ENCODE assay signal across 8 mouse cellular contexts in the genomic region with DNA sequence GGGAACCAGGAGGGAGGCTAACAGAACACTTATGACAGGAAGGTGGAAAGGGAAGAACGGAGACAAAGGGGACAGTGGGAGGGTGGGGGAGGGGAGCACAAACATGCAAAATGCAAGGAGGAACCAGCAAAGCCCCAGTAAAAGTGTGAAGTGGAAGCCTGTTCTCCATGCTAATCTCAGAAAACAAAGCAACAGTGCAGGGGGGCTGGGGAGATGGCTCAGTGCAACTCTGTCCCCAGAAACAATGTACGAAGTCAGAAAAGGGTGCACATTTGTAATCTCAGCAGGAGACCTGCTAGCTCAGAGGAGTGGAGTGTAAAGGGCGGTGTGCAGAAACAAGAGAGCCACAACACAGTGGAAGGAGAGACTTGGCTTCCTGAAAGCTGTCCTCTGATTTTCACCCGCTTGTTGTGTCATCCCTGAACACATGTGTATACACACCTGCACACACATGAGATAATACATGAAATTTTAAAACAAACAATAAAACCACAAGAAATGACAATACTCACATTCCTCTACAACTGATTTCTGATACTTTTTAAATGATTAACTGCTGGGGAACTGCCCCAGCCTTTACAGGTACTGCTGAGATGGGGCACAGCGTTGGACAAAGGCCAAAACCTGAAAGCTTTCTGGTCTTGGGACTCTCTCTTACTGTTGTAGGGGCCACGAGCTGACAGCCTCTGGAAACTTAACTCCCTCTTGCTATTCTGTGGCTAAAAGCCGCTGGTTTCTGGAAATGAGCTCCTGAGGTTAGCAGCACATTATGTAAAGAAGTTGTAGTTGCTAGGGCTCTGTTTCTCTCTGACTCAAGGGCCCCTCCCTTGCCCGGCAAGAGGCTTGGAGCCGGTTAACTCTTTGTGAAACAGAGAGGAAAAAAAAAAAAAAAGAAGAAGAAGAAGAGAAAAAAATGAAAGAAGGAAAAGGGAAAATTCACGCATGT. TPM values are rescaled to one million over a fixed set of nuclear protein-coding genes. Genes with fewer than 3 reads are reported as not detected.
DNase-seq lines count a peak whose midpoint lies in the region; ATAC-seq and TF ChIP-seq lines count a peak whose summit lies in the region.

No protein-coding gene starts in this region.

- H3K27me3 ChIP-seq in midbrain, embryonic 10.5 days (ENCODE audit: low read depth, poor library complexity, severe bottlenecking): no peaks in the 10 kb centered on the region
- H3K27me3 ChIP-seq in midbrain, postnatal 0 days (ENCODE audit: insufficient read depth, low read length): no peaks in the 10 kb centered on the region
- H3K27me3 ChIP-seq in hindbrain, embryonic 12.5 days: no peaks in the 10 kb centered on the region; the same call in 1 of the 2 replicates
- no peaks in the 10 kb centered on the region for H3K27me3 ChIP-seq in limb, embryonic 15.5 days
- H3K27me3 ChIP-seq in cerebellum, adult 2 months (ENCODE audit: control insufficient read depth, insufficient read depth, low read length): no peaks in the 10 kb centered on the region

- no peaks in the 10 kb centered on the region for H3K9me3 ChIP-seq in midbrain, embryonic 10.5 days (replicated peaks)
- no peaks in the 10 kb centered on the region for H3K9me3 ChIP-seq in midbrain, postnatal 0 days (ENCODE audit: low read length)
- no peaks in the 10 kb centered on the region for H3K9me3 ChIP-seq in hindbrain, embryonic 12.5 days (replicated peaks)
- H3K9me3 ChIP-seq in limb, embryonic 15.5 days: no peaks in the 10 kb centered on the region

- peak; percentile 36 for DNase-seq in midbrain, embryonic 10.5 days (ENCODE audit: low spot score)
- DNase-seq in midbrain, postnatal 0 days (ENCODE audit: low spot score): no peak
- DNase-seq in retina, postnatal 1 day: peak; percentile 58
- DNase-seq in urinary bladder, postnatal 36 days (ENCODE audit: low spot score in 2 of 2): no peak
- no peak for DNase-seq in cerebellum, adult 2 months
- no peak for DNase-seq in left cerebral cortex, adult 8-10 months (ENCODE audit: low spot score in 2 of 2)

- 0 out of 2 replicates have a peak overlapping the region, but pooled peaks have one; percentile 20 for H3K4me3 ChIP-seq in midbrain, embryonic 10.5 days
- H3K4me3 ChIP-seq in midbrain, postnatal 0 days (ENCODE audit: low read depth, low read length): no peak overlapping the region
- H3K4me3 ChIP-seq in hindbrain, embryonic 12.5 days: no peak overlapping the region
- H3K4me3 ChIP-seq in limb, embryonic 15.5 days: no peak overlapping the region
- no peak overlapping the region for H3K4me3 ChIP-seq in cerebellum, adult 2 months (replicated peaks; ENCODE audit: insufficient read depth, low read depth, low read length)

- WGBS in midbrain, embryonic 10.5 days: 10% methylated on average over 10 of the region's 10 CpGs
- 11% methylated on average over 10 of the region's 10 CpGs for WGBS in midbrain, postnatal 0 days
- WGBS in hindbrain, embryonic 12.5 days: 4% methylated on average over 10 of the region's 10 CpGs
- WGBS in limb, embryonic 15.5 days: 15% methylated on average over 10 of the region's 10 CpGs
- WGBS in cerebellum, adult 2 months: 29% methylated on average over 10 of the region's 10 CpGs

- H3K4me2 ChIP-seq in midbrain, postnatal 0 days (ENCODE audit: low read depth, low read length, poor library complexity, severe bottlenecking): no peak overlapping the region
- peak overlapping the region; percentile 8 for H3K4me2 ChIP-seq in hindbrain, embryonic 12.5 days (replicated peaks)
- 0 out of 2 replicates have a peak overlapping the region, but pooled peaks have one; percentile 0 for H3K4me2 ChIP-seq in limb, embryonic 15.5 days

- no peaks in the 10 kb centered on the region for H3K36me3 ChIP-seq in midbrain, embryonic 10.5 days
- no peaks in the 10 kb centered on the region for H3K36me3 ChIP-seq in midbrain, postnatal 0 days (ENCODE audit: insufficient read depth, low read length)
- no peaks in the 10 kb centered on the region for H3K36me3 ChIP-seq in hindbrain, embryonic 12.5 days
- no peaks in the 10 kb centered on the region for H3K36me3 ChIP-seq in limb, embryonic 15.5 days

- no peak; the same call in 1 of the 2 replicates for ATAC-seq in midbrain, postnatal 0 days (ENCODE audit: low FRiP score)
- peak; percentile 42 for ATAC-seq in hindbrain, embryonic 12.5 days (ENCODE audit: low FRiP score)
- no peak for ATAC-seq in limb, embryonic 15.5 days (ENCODE audit: insufficient number of reproducible peaks, low FRiP score, low TSS enrichment, low read depth)

- peak overlapping the region; percentile 82 for H3K27ac ChIP-seq in midbrain, embryonic 10.5 days (replicated peaks)
- H3K27ac ChIP-seq in midbrain, postnatal 0 days (ENCODE audit: low read depth, low read length): no peak overlapping the region
- peak overlapping the region; percentile 45; the same call in 1 of the 2 replicates for H3K27ac ChIP-seq in hindbrain, embryonic 12.5 days
- no peak overlapping the region; the same call in 1 of the 2 replicates for H3K27ac ChIP-seq in limb, embryonic 15.5 days
- H3K27ac ChIP-seq in cerebellum, adult 2 months (ENCODE audit: insufficient read depth, low read length): no peak overlapping the region

- H3K9ac ChIP-seq in midbrain, postnatal 0 days (replicated peaks; ENCODE audit: low read length, poor library complexity, severe bottlenecking): no peak overlapping the region
- H3K9ac ChIP-seq in hindbrain, embryonic 12.5 days: no peak overlapping the region
- H3K9ac ChIP-seq in limb, embryonic 15.5 days: no peak overlapping the region

- no peak for TF ChIP-seq CTCF in midbrain, postnatal 0 days (IDR thresholded peaks at IDR 0.05)
- no peak for TF ChIP-seq CTCF in cerebellum, adult 2 months (IDR thresholded peaks at IDR 0.05; ENCODE audit: borderline replicate concordance, insufficient read depth, low read depth, low read length)

- peaks cover 22% of the 10 kb centered on the region for H3K4me1 ChIP-seq in midbrain, embryonic 10.5 days
- no peaks in the 10 kb centered on the region for H3K4me1 ChIP-seq in midbrain, postnatal 0 days (ENCODE audit: insufficient read depth, low read length)
- peaks cover 14% of the 10 kb centered on the region for H3K4me1 ChIP-seq in hindbrain, embryonic 12.5 days
- peaks cover 14% of the 10 kb centered on the region for H3K4me1 ChIP-seq in limb, embryonic 15.5 days
- 0 out of 2 replicates have a peak, but pooled peaks cover 3% of the 10 kb centered on the region for H3K4me1 ChIP-seq in cerebellum, adult 2 months (ENCODE audit: control insufficient read depth, insufficient read depth, low read length)

- no peak for TF ChIP-seq POLR2A in cerebellum, adult 2 months (IDR thresholded peaks at IDR 0.05; ENCODE audit: borderline replicate concordance, insufficient read depth, low read length)

RNA-seq across cellular contexts. Expression of a gene that starts 11.4 kb away (rescaled TPM):
- 37.3 and 45.3 TPM in 2 replicates for polyA plus RNA-seq in midbrain, embryonic 10.5 days (2016; fragmentation: Nextera tagmentation; extraction: Ambion mirVana)
- 198 and 249 TPM in 2 replicates for total RNA-seq in midbrain, postnatal 0 days (2014; rRNA removed)
- 66.4 and 72.1 TPM in 2 replicates for polyA plus RNA-seq in midbrain, postnatal 0 days (2015; fragmentation: Nextera tagmentation; extraction: Ambion mirVana)
- polyA plus RNA-seq in hindbrain, embryonic 12.5 days (2016; fragmentation: Nextera tagmentation; extraction: Ambion mirVana): 67.5 and 70.9 TPM in 2 replicates
- 21.4 and 26.2 TPM in 2 replicates for polyA plus RNA-seq in limb, embryonic 15.5 days (2015; fragmentation: Nextera tagmentation; extraction: Ambion mirVana)
- 70.2 and 75.3 TPM in 2 replicates for polyA plus RNA-seq in cerebellum, adult 2 months (2012; rRNA removed)
- total RNA-seq in left cerebral cortex, adult 8-10 months (2022): 100 to 1,000 TPM; 181 to 200 (median 192) TPM

RNA-seq across cellular contexts. Expression of a gene that starts 22.9 kb away (rescaled TPM):
- 1.3 and 1.6 TPM in 2 replicates for polyA plus RNA-seq in midbrain, embryonic 10.5 days (2016; fragmentation: Nextera tagmentation; extraction: Ambion mirVana)
- total RNA-seq in midbrain, postnatal 0 days (2014; rRNA removed): 27.5 and 34.3 TPM in 2 replicates
- 25.1 and 25.9 TPM in 2 replicates for polyA plus RNA-seq in midbrain, postnatal 0 days (2015; fragmentation: Nextera tagmentation; extraction: Ambion mirVana)
- polyA plus RNA-seq in hindbrain, embryonic 12.5 days (2016; fragmentation: Nextera tagmentation; extraction: Ambion mirVana): 2.7 and 2.8 TPM in 2 replicates
- polyA plus RNA-seq in limb, embryonic 15.5 days (2015; fragmentation: Nextera tagmentation; extraction: Ambion mirVana): 2.7 and 6.0 TPM in 2 replicates
- 17.1 and 19.4 TPM in 2 replicates for polyA plus RNA-seq in cerebellum, adult 2 months (2012; rRNA removed)
- 10 to 100 TPM; 17.9 to 22.7 (median 20.8) TPM for total RNA-seq in left cerebral cortex, adult 8-10 months (2022)

RNA-seq across cellular contexts. Expression of a gene that starts 59.3 kb away (rescaled TPM):
- 728 and 772 TPM in 2 replicates for polyA plus RNA-seq in midbrain, embryonic 10.5 days (2016; fragmentation: Nextera tagmentation; extraction: Ambion mirVana)
- 336 and 346 TPM in 2 replicates for total RNA-seq in midbrain, postnatal 0 days (2014; rRNA removed)
- 435 and 440 TPM in 2 replicates for polyA plus RNA-seq in midbrain, postnatal 0 days (2015; fragmentation: Nextera tagmentation; extraction: Ambion mirVana)
- polyA plus RNA-seq in hindbrain, embryonic 12.5 days (2016; fragmentation: Nextera tagmentation; extraction: Ambion mirVana): 539 and 546 TPM in 2 replicates
- 450 and 453 TPM in 2 replicates for polyA plus RNA-seq in limb, embryonic 15.5 days (2015; fragmentation: Nextera tagmentation; extraction: Ambion mirVana)
- 220 and 228 TPM in 2 replicates for polyA plus RNA-seq in cerebellum, adult 2 months (2012; rRNA removed)
- 100 to 1,000 TPM; 154 to 187 (median 183) TPM for total RNA-seq in left cerebral cortex, adult 8-10 months (2022)

RNA-seq across cellular contexts. Expression of a gene that starts 59.4 kb away (rescaled TPM):
- polyA plus RNA-seq in midbrain, embryonic 10.5 days (2016; fragmentation: Nextera tagmentation; extraction: Ambion mirVana): 14.7 and 18.0 TPM in 2 replicates
- total RNA-seq in midbrain, postnatal 0 days (2014; rRNA removed): 10.5 and 10.6 TPM in 2 replicates
- polyA plus RNA-seq in midbrain, postnatal 0 days (2015; fragmentation: Nextera tagmentation; extraction: Ambion mirVana): 6.7 and 8.0 TPM in 2 replicates
- 12.3 and 12.4 TPM in 2 replicates for polyA plus RNA-seq in hindbrain, embryonic 12.5 days (2016; fragmentation: Nextera tagmentation; extraction: Ambion mirVana)
- 12.5 and 14.3 TPM in 2 replicates for polyA plus RNA-seq in limb, embryonic 15.5 days (2015; fragmentation: Nextera tagmentation; extraction: Ambion mirVana)
- 15.2 and 15.9 TPM in 2 replicates for polyA plus RNA-seq in cerebellum, adult 2 months (2012; rRNA removed)
- 10 to 100 TPM; 10.4 to 11.4 (median 10.8) TPM for total RNA-seq in left cerebral cortex, adult 8-10 months (2022)

Comparison
In these comparisons a context has a peak if more than half of its experiments do, and no peak if none do; other contexts are left out.
1. DNase-seq: peak in midbrain, embryonic 10.5 days (single experiment) and retina, postnatal 1 day (single experiment); none in midbrain, postnatal 0 days (single experiment), urinary bladder, postnatal 36 days (0 of 2), cerebellum, adult 2 months (0 of 2) and left cerebral cortex, adult 8-10 months (0 of 2).
2. H3K27ac ChIP-seq: peak in midbrain, embryonic 10.5 days (single experiment) and hindbrain, embryonic 12.5 days (single experiment); none in midbrain, postnatal 0 days (single experiment), limb, embryonic 15.5 days (single experiment) and cerebellum, adult 2 months (single experiment).